Mouse (Mus musculus) left cerebral cortex, postnatal 25 days (tissue): ENCODE results near the gene Tm4sf20. TPM values are rescaled to one million over a fixed set of nuclear protein-coding genes. Genes with fewer than 3 reads are reported as not detected.

Source experiments
- DNase-seq, 2 experiments: peaks; one replicate each; pipeline ENCODE4 v3.0.0; 2022; ENCODE audit warnings: low spot score in 2 of 2, mixed read lengths in 1 of 2
- intact Hi-C: fragments of 180-260 bp; cut with DNase I; formaldehyde crosslinking; loops from one replicate; pipeline ENCODE4 v1.15.1; 2025
- total RNA-seq, 2 experiments: library from RNA; stranded (reverse); gene quantifications; 2 replicates each; pipeline ENCODE4 v1.2.3; 2021

The Tm4sf20 gene
- total RNA-seq, result not detected

- no peak for DNase-seq
- intact Hi-C loops, result no loop called here
These were observed at the start of gene Tm4sf20 for GRCm38 (mm10) chr1:82768269-82768668. TSS of gene Tm4sf20 (minus strand) at chr1:82768461.

GRCm38 (mm10) chr1:82815941-82816716 is 47.9 kb upstream of the Tm4sf20 start:
- DNase-seq, result no peak
- intact Hi-C loops, result no loop called here

GRCm38 (mm10) chr1:82811766-82812165 is 43.5 kb upstream of the Tm4sf20 start:
- intact Hi-C loops, result no loop called here
- no peak for DNase-seq

- no peak for DNase-seq
- intact Hi-C loops, result no loop called here
These were observed 40.3 kb upstream of the Tm4sf20 start for GRCm38 (mm10) chr1:82808564-82808963.

GRCm38 (mm10) chr1:82807206-82807605 is 38.9 kb upstream of the Tm4sf20 start:
- intact Hi-C loops, result no loop called here
- DNase-seq, result no peak

- no peak for DNase-seq
- intact Hi-C loops, result no loop called here
These were observed 38.1 kb upstream of the Tm4sf20 start for GRCm38 (mm10) chr1:82806391-82806790.

- intact Hi-C loops, result loop anchor here (2.0 kb wide), 1 partner anchor 35 kb away; the partner anchor contains the start of gene Agfg1
- peak in 1 of 2 experiments; percentile 74 for DNase-seq
These were observed 35.8 kb upstream of the Tm4sf20 start for GRCm38 (mm10) chr1:82804059-82804458.

- DNase-seq, result no peak
- intact Hi-C loops, result loop anchor here (2.0 kb wide), 1 partner anchor 35 kb away; the partner anchor contains the start of gene Agfg1
These were observed 35.3 kb upstream of the Tm4sf20 start for GRCm38 (mm10) chr1:82803608-82804007.

- intact Hi-C loops, result no loop called here
- peak in 1 of 2 experiments; percentile 38 for DNase-seq
These were observed 33.0 kb upstream of the Tm4sf20 start for GRCm38 (mm10) chr1:82801105-82801783.

GRCm38 (mm10) chr1:82798922-82799321 is 30.7 kb upstream of the Tm4sf20 start:
- intact Hi-C loops, result no loop called here
- DNase-seq, result no peak

GRCm38 (mm10) chr1:82798304-82798703 is 30.0 kb upstream of the Tm4sf20 start:
- intact Hi-C loops, result no loop called here
- no peak for DNase-seq

GRCm38 (mm10) chr1:82797088-82797487 is 28.8 kb upstream of the Tm4sf20 start:
- no peak for DNase-seq
- intact Hi-C loops, result no loop called here

GRCm38 (mm10) chr1:82795702-82796443 is 27.6 kb upstream of the Tm4sf20 start:
- intact Hi-C loops, result no loop called here

GRCm38 (mm10) chr1:82795211-82795610 is 26.9 kb upstream of the Tm4sf20 start:
- intact Hi-C loops, result no loop called here
- no peak for DNase-seq

More at GRCm38 (mm10) chr1:82795702-82796443, 27.6 kb upstream of the Tm4sf20 start:
- peak in 1 of 2 experiments; percentile 23 for DNase-seq

GRCm38 (mm10) chr1:82793986-82794385 is 25.7 kb upstream of the Tm4sf20 start:
- intact Hi-C loops, result loop anchor here (5.0 kb wide), 1 partner anchor 283 kb away; no protein-coding TSS in a partner anchor
- DNase-seq, result peak; percentile 43 to 85

- intact Hi-C loops, result loop anchor here (5.0 kb wide), 1 partner anchor 284 kb away; no protein-coding TSS in a partner anchor
- DNase-seq, result no peak
These were observed 24.8 kb upstream of the Tm4sf20 start for GRCm38 (mm10) chr1:82793110-82793509.

GRCm38 (mm10) chr1:82792238-82792637 is 24.0 kb upstream of the Tm4sf20 start:
- intact Hi-C loops, result loop anchor here (5.0 kb wide), 1 partner anchor 285 kb away; no protein-coding TSS in a partner anchor
- DNase-seq, result no peak

GRCm38 (mm10) chr1:82791105-82791504 is 22.8 kb upstream of the Tm4sf20 start:
- DNase-seq, result no peak
- intact Hi-C loops, result loop anchor here (5.0 kb wide), 1 partner anchor 286 kb away; no protein-coding TSS in a partner anchor

- peak in 1 of 2 experiments; percentile 42 for DNase-seq
- intact Hi-C loops, result loop anchor here (5.0 to 10.0 kb wide), 2 partner anchors 399 to 927 kb away; no protein-coding TSS in a partner anchor
These were observed 19.8 kb upstream of the Tm4sf20 start for GRCm38 (mm10) chr1:82788070-82788469.

- intact Hi-C loops, result loop anchor here (2.0 to 10.0 kb wide), 4 partner anchors 51 to 927 kb away; partner anchors contain the start of gene Agfg1
These were observed 19.2 kb upstream of the Tm4sf20 start for GRCm38 (mm10) chr1:82787414-82787813.

More at GRCm38 (mm10) chr1:82787414-82787813, 19.2 kb upstream of the Tm4sf20 start:
- peak; percentile 66 to 83 for DNase-seq
